Mouse (Mus musculus): ENCODE data around the gene Abtb2.

- TF ChIP-seq POLR2A (IDR thresholded peaks at IDR 0.05; ENCODE audit: insufficient read length, low read depth) = no peak
- no peak for TF ChIP-seq E2F4 (IDR thresholded peaks at IDR 0.05; ENCODE audit: insufficient read depth)
- TF ChIP-seq USF1 (IDR thresholded peaks at IDR 0.05; ENCODE audit: low read depth) = no peak
- no peak for TF ChIP-seq MYOD1 (IDR thresholded peaks at IDR 0.05; ENCODE audit: control insufficient read depth in 1 of 3, insufficient read length in 2 of 3, low read depth in 2 of 3)
These were observed 65.2 kb downstream of the Abtb2 start for GRCm38 (mm10) chr2:103631293-103631717.
